Mouse (Mus musculus) hindbrain, postnatal 0 days (tissue): ENCODE results near the gene Gpr132. TPM values are rescaled to one million over a fixed set of nuclear protein-coding genes. Genes with fewer than 3 reads are reported as not detected.
"Not testable (repeated sequence)": the region's sequence is repeated elsewhere in the genome, so short reads cannot be mapped to it uniquely, and the experiment has no call there.

Experiments
- ATAC-seq: fragments of 200-750 bp; cut with Nextera tagmentation; 2 replicates; pipeline ENCODE4 v1.8.0; 2017; ENCODE audit warnings: mild to moderate bottlenecking, moderate TSS enrichment, moderate library complexity
- DNase-seq: peaks from one replicate; pipeline ENCODE4 v3.0.0-alpha.2; 2015; ENCODE audit warnings: low spot score
- H3K27ac ChIP-seq: fragments of 300-500 bp; sonication (generic); 2 replicates; pipeline ENCODE4 v1.5.1; 2014; ENCODE audit warnings: mild to moderate bottlenecking
- H3K27me3 ChIP-seq: fragments of 300-500 bp; sonication (generic); 2 replicates; pipeline ENCODE4 v1.6.1; 2014; ENCODE audit warnings: low read length, mixed read lengths; ENCODE audit not compliant: insufficient read depth
- H3K36me3 ChIP-seq: fragments of 300-500 bp; sonication (generic); 2 replicates; pipeline ENCODE4 v1.6.1; 2014; ENCODE audit warnings: low read length, mixed read lengths; ENCODE audit not compliant: insufficient read depth
- H3K4me1 ChIP-seq: fragments of 300-500 bp; sonication (generic); 2 replicates; pipeline ENCODE4 v1.6.1; 2014; ENCODE audit warnings: antibody characterized with exemption, low read length, mixed read lengths; ENCODE audit not compliant: insufficient read depth
- H3K4me2 ChIP-seq: fragments of 300-500 bp; sonication (generic); 2 replicates; pipeline ENCODE4 v1.6.1; 2014; ENCODE audit warnings: low read depth, mild to moderate bottlenecking, low read length, moderate library complexity, mixed read lengths
- H3K4me3 ChIP-seq: fragments of 300-500 bp; sonication (generic); 2 replicates; pipeline ENCODE4 v1.5.1; 2014; ENCODE audit warnings: low read length
- H3K9ac ChIP-seq: fragments of 300-500 bp; sonication (generic); replicated peaks from 2 replicates; pipeline ENCODE4 v1.6.1; 2014; ENCODE audit warnings: mild to moderate bottlenecking, low read length, moderate library complexity, mixed read lengths
- H3K9me3 ChIP-seq: fragments of 300-500 bp; sonication (generic); 2 replicates; pipeline ENCODE4 v1.6.1; 2016; ENCODE audit warnings: low read length, mixed read lengths
- CTCF ChIP-seq: IDR thresholded peaks from 2 replicates; pipeline ENCODE4 v1.5.1; 2016; ENCODE audit warnings: antibody characterized with exemption, control low read depth, low read depth
- WGBS: fragments of 180-500 bp; shearing (Covaris S2); extraction: QIAGEN DNeasy Blood & Tissue Kit; methylation state at CpG from one replicate; pipeline ENCODE4 v1.1.7; 2014; 5-methylcytosine and 5-hydroxymethylcytosine counted together
- polyA plus RNA-seq: library from polyadenylated mRNA; unstranded; fragments of >200 nt; fragmentation: Nextera tagmentation; extraction: Ambion mirVana; gene quantifications from 2 replicates; pipeline ENCODE4 v1.2.1, GENCODE M21; 2015
- total RNA-seq: library from RNA; depleted of rRNA; stranded (reverse); fragments of >200 nt; gene quantifications from 2 replicates; pipeline ENCODE4 v1.2.3, GENCODE M21; 2014

Gpr132 gene
- total and polyA plus RNA-seq, 2 experiments from 2014 or later, result 0.05 to 0.10 TPM

DNA sequence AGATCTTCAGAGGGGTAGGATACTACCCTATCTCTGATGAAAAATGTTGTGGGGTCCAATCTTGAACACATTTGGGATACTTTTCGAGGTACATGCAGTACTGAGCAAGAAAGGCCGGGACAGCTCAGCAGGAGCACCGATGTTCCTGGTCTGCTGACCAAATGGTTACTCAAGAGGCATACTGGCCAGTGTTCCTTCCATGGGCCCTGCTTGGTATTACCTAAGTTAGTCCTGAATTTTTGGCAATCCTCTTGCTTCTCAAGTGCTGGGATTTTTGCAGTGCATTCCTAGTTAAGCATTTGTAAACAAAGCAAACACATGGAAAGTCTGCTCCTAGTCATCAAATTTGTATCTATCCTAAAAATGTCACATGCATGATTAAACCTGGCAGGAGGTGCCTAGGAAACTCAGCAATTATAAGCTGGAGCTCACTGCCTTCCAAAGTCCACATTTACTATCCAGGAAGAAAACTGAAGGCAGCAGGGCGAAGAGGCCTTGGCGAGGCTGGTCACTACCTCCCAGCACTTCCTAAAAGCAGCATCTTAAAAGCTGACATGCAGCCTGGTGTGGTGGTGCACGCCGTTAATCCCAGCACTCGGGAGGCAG is 48.9 kb downstream of the Gpr132 start:
- no peak overlapping the region for H3K27ac ChIP-seq
- no peak overlapping the region for H3K9ac ChIP-seq
- no peak overlapping the region for H3K4me2 ChIP-seq
- no peaks in the 10 kb centered on the region for H3K4me1 ChIP-seq
- no peaks in the 10 kb centered on the region for H3K27me3 ChIP-seq
- WGBS, result 90% methylated on average over 8 of the region's 8 CpGs
- DNase-seq (no peak), ATAC-seq (no peak)
- no peak overlapping the region for H3K4me3 ChIP-seq
- no peak for TF ChIP-seq CTCF
- no peaks in the 10 kb centered on the region for H3K9me3 ChIP-seq
- peaks cover 38% of the 10 kb centered on the region for H3K36me3 ChIP-seq

DNA sequence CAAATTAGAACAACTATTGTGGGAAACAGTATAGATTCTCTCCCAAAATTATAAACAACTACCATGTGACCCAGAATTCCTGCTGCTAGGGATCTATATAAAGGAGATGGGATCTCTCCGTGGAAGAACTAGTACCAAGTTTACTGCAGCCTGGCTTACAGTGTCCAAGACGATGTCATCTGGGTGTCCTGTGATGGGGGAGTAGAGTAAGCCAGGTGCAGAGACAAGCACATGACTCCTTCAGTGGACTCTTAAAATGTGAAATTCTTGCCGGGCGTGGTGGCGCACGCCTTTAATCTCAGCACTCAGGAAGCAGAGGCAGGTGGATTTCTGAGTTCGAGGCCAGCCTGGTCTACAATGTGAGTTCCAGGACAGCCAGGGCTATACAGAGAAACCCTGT is 51.2 kb downstream of the Gpr132 start:
- not testable (repeated sequence) for H3K4me3 ChIP-seq, H3K9me3 ChIP-seq, H3K27me3 ChIP-seq, DNase-seq, ATAC-seq, H3K9ac ChIP-seq, H3K4me1 ChIP-seq, H3K4me2 ChIP-seq, H3K27ac ChIP-seq
- peaks cover 40% of the 10 kb centered on the region for H3K36me3 ChIP-seq
- WGBS, result 82% methylated on average over 7 of the region's 7 CpGs

DNA sequence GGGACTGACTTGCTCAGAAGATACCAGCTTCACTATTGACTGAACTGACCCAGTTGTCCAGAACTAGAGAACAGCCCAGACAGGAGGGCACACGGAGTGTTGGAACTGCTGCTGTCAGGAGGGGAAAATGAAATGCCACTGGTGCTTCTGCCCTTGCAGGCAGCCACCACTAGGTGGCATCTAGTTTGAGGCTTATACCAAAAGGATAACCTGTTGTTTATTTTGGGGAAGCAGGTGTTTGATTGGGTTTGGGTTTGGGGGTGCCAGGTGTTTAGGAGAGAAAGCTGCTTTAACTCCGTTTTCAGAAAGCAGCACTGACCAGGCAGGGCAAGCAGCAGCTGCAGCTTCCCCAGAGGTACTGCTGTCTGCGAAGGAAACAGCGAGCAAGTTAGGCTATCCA is 51.7 kb downstream of the Gpr132 start:
- Histone ChIP-seq H3K9me3 (no peaks in the 10 kb centered on the region), H3K36me3 (peaks cover 34% of the 10 kb centered on the region), H3K4me2 (no peak overlapping the region), H3K4me3 (no peak overlapping the region), H3K9ac (no peak overlapping the region), H3K27ac (no peak overlapping the region), H3K4me1 (no peaks in the 10 kb centered on the region), H3K27me3 (no peaks in the 10 kb centered on the region)
- DNase-seq (peak; percentile 75), ATAC-seq (0 out of 2 replicates have a peak, but pooled peaks have one; percentile 27)
- peak; percentile 93 for TF ChIP-seq CTCF
- WGBS, result 43% methylated on average over 4 of the region's 4 CpGs

DNA sequence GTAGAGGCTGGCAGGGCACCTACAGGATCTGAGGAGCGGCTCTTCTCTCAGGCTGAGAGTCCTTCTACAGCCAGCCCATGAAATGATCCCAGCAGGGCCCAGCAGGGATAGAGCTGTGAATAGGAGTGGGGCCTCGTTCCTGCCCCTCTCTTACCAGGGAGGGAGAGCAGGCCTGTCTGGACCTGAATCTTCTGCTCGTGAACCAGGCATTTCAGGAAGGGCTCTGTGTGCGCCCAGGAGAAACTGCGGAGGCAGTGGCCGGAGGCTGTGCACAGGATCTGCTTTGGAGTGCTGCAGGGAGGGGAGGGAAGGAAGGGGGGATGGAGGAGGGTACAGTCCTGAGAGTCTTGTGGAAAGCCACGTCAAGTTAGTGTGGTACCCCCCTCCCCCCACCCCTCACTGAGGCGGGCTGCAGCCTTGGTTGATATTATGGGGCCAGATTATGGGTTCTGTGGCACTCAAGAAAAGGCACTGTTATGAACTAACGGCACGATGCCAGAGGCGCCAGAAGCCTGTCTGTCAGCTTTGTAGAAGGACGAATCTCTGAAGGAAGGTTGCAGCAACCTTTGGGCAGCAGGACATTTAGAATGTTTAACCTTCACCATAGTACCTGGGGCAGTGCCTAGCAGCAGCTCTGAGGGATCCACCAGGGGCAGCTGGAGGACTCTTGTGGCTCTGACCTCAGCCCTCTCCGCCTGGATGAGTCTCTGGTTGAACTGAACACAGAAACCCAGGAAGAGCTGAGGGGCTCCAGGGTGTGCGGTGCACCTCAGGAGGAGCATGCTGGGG is 53.2 kb downstream of the Gpr132 start:
- no peak for TF ChIP-seq CTCF
- Histone ChIP-seq H3K4me1 (0 out of 2 replicates have a peak, but pooled peaks cover 5% of the 10 kb centered on the region), H3K9ac (no peak overlapping the region), H3K9me3 (no peaks in the 10 kb centered on the region), H3K36me3 (peaks cover 23% of the 10 kb centered on the region), H3K4me3 (no peak overlapping the region), H3K27ac (no peak overlapping the region), H3K27me3 (no peaks in the 10 kb centered on the region), H3K4me2 (no peak overlapping the region)
- ATAC-seq (no peak), DNase-seq (no peak)
- 76% methylated on average over 14 of the region's 14 CpGs for WGBS

DNA sequence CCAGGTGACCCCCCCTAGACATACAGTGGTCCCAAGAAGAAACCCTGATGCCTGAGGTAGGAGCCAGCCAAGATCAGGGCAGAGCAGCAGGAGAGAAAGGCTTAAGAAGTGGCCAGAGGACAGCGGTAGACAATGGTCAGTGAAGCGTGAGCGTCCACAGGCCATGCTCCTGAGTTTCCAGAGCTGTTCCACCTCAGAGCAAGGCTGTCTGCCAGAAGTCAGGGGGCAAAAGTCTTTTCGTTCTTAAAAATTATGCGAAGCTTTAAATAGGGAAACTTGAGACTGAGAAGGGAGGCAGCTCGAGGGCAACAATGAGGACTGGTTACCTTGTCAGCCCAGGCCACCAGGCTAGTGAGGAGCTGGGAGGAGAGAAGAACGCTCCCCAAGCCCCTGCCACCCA is 54.7 kb downstream of the Gpr132 start:
- Histone ChIP-seq H3K9me3 (no peaks in the 10 kb centered on the region), H3K9ac (no peak overlapping the region), H3K36me3 (peaks cover 19% of the 10 kb centered on the region; the same call in 1 of the 2 replicates), H3K4me1 (0 out of 2 replicates have a peak, but pooled peaks cover 10% of the 10 kb centered on the region), H3K4me3 (no peak overlapping the region), H3K27me3 (no peaks in the 10 kb centered on the region), H3K27ac (no peak overlapping the region), H3K4me2 (no peak overlapping the region)
- 87% methylated on average over 7 of the region's 7 CpGs for WGBS
- no peak for TF ChIP-seq CTCF
- ATAC-seq (no peak), DNase-seq (no peak)

DNA sequence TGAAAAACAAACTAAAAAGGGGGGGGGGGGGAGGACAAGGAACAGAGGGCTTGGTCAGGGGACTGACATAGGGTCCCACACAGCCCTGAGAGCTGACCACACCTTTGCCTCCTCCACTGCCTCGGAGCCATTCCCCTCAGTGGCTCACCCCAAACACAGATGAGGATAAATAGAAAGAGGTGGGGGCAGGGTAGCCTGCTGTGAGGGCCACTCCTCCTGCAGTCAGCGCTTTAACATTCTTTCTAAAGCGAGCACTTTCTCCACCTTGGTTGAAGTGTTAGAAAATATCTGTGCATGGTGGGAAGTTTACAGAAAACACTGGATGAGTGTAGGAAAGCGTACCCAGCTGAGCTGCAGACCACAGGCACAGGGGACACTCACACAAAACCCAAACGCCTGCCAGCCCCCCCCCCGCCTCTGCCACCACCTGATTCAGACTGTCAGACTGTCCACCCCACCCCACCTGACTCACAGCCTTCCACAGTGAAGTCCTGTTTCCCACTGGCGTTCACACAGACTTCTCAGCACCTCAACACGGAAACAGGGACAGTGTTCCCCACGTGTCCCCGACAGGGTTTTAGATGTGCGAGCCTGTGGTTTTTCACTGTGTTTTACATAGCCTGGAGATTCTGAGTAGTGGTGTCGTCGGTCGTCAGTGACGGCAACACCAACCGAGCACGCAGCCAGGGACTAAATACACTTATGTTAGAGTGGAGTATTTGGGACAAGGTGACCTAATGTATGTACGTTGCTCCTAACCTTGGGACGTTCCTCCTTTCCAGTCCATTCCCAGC is 57.7 kb downstream of the Gpr132 start:
- ATAC-seq (no peak), DNase-seq (no peak)
- Histone ChIP-seq H3K9ac (no peak overlapping the region; the same call in 1 of the 2 replicates), H3K4me2 (peak overlapping the region; percentile 98), H3K9me3 (no peaks in the 10 kb centered on the region), H3K4me3 (peak overlapping the region; percentile 68), H3K36me3 (peaks cover 13% of the 10 kb centered on the region; the same call in 1 of the 2 replicates), H3K27ac (no peak overlapping the region), H3K4me1 (0 out of 2 replicates have a peak, but pooled peaks cover 10% of the 10 kb centered on the region), H3K27me3 (no peaks in the 10 kb centered on the region)
- WGBS, result 61% methylated on average over 19 of the region's 19 CpGs
- TF ChIP-seq CTCF, result no peak
